Mouse (Mus musculus) MEL (cell line): ENCODE measurements around the gene Frrs1l. TPM values are rescaled to one million over a fixed set of nuclear protein-coding genes. Genes with fewer than 3 reads are reported as not detected.

Source experiments
- DNase-seq: peaks from one replicate; pipeline ENCODE4 v3.0.0; 2011; ENCODE audit warnings: low read depth, low spot score
- H3K27ac ChIP-seq: 2 replicates; pipeline ENCODE4 v1.5.1; 2012; ENCODE audit warnings: low read depth, mild to moderate bottlenecking, control low read depth, low read length, moderate library complexity; ENCODE audit not compliant: control insufficient read depth
- H3K27me3 ChIP-seq, 2 experiments: fragments of 150-350 bp in 1 of 2; sonication (generic) in 1 of 2; 2 replicates each; pipeline ENCODE4 v1.6.1; 2012; ENCODE audit warnings: low read length in 2 of 2, mild to moderate bottlenecking in 2 of 2, improper control_type of control experiment in 1 of 2, moderate library complexity in 1 of 2; ENCODE audit not compliant: insufficient read depth in 2 of 2, control insufficient read depth in 1 of 2
- H3K36me3 ChIP-seq, 2 experiments: 2 replicates each; pipeline ENCODE4 v1.6.1; 2012 to 2014; ENCODE audit warnings: low read length in 2 of 2, improper control_type of control experiment in 1 of 2, inconsistent platforms in 1 of 2, mild to moderate bottlenecking in 1 of 2; ENCODE audit not compliant: insufficient read depth in 2 of 2, control insufficient read depth in 1 of 2
- H3K4me1 ChIP-seq, 2 experiments: fragments of 150-350 bp in 1 of 2; sonication (generic) in 1 of 2; 2 replicates each; pipeline ENCODE4 v1.6.1; 2012; ENCODE audit warnings: low read length in 2 of 2, improper control_type of control experiment in 1 of 2, mild to moderate bottlenecking in 1 of 2; ENCODE audit not compliant: insufficient read depth in 2 of 2, control insufficient read depth in 1 of 2
- H3K4me3 ChIP-seq, 2 experiments: fragments of 150-350 bp in 1 of 2; sonication (generic) in 1 of 2; 2 replicates each; pipeline ENCODE4 v1.5.1; 2012; ENCODE audit warnings: low read depth in 2 of 2, low read length in 2 of 2, mild to moderate bottlenecking in 2 of 2, moderate library complexity in 2 of 2, control low read depth in 1 of 2, improper control_type of control experiment in 1 of 2; ENCODE audit not compliant: control insufficient read depth in 1 of 2, insufficient read depth in 1 of 2
- H3K79me2 ChIP-seq: 2 replicates; pipeline ENCODE4 v1.6.1; 2012; ENCODE audit warnings: mild to moderate bottlenecking, low read length, moderate library complexity; ENCODE audit not compliant: control insufficient read depth, poor library complexity, insufficient read depth
- H3K9ac ChIP-seq: 2 replicates; pipeline ENCODE4 v1.6.1; 2012; ENCODE audit warnings: low read depth, mild to moderate bottlenecking, control low read depth, low read length, moderate library complexity; ENCODE audit not compliant: control insufficient read depth, poor library complexity, severe bottlenecking
- H3K9me3 ChIP-seq: fragments of 150-350 bp; sonication (generic); replicated peaks from 2 replicates; pipeline ENCODE4 v1.6.1; 2012; ENCODE audit warnings: mild to moderate bottlenecking, low read length, improper control_type of control experiment, moderate library complexity; ENCODE audit not compliant: insufficient read depth
- BHLHE40 ChIP-seq: IDR thresholded peaks from 2 replicates; pipeline ENCODE4 v1.6.1; 2012; ENCODE audit warnings: low read depth, mild to moderate bottlenecking, inconsistent platforms, low read length, improper control_type of control experiment, borderline replicate concordance
- EP300 ChIP-seq, 2 experiments: IDR thresholded peaks; 2 replicates each; pipeline ENCODE4 v1.6.1; 2011; ENCODE audit warnings: improper control_type of control experiment in 2 of 2, low read length in 2 of 2, low read depth in 1 of 2, mild to moderate bottlenecking in 1 of 2
- GATA1 ChIP-seq: IDR thresholded peaks from 2 replicates; pipeline ENCODE4 v1.6.1; 2011; ENCODE audit warnings: low read depth, low read length, improper control_type of control experiment
- HCFC1 ChIP-seq: IDR thresholded peaks from 2 replicates; pipeline ENCODE4 v1.6.1; 2012; ENCODE audit warnings: low read depth, mild to moderate bottlenecking, inconsistent platforms, low read length, improper control_type of control experiment, moderate library complexity
- KAT2A ChIP-seq: conservative IDR thresholded peaks from 2 replicates; pipeline ENCODE4 v1.6.1; 2012; ENCODE audit warnings: low read depth, low read length, improper control_type of control experiment, inconsistent platforms
- MAX ChIP-seq: IDR thresholded peaks from 2 replicates; pipeline ENCODE4 v1.6.1; 2011; ENCODE audit warnings: low read length, improper control_type of control experiment
- MAZ ChIP-seq: IDR thresholded peaks from 2 replicates; pipeline ENCODE4 v1.6.1; 2012; ENCODE audit warnings: low read depth, mild to moderate bottlenecking, inconsistent platforms, low read length, improper control_type of control experiment
- MXI1 ChIP-seq: IDR thresholded peaks from 2 replicates; pipeline ENCODE4 v1.6.1; 2011; ENCODE audit warnings: mild to moderate bottlenecking, low read depth, low read length, improper control_type of control experiment
- NELFE ChIP-seq: IDR thresholded peaks from 2 replicates; pipeline ENCODE4 v1.6.1; 2011; ENCODE audit warnings: low read depth, low read length, improper control_type of control experiment
- NRF1 ChIP-seq: IDR thresholded peaks from 2 replicates; pipeline ENCODE4 v1.6.1; 2014; ENCODE audit warnings: low read depth, mild to moderate bottlenecking, inconsistent platforms, low read length, improper control_type of control experiment, moderate library complexity; ENCODE audit not compliant: poor library complexity, insufficient read depth, severe bottlenecking
- POLR2AphosphoS2 ChIP-seq: IDR thresholded peaks from 2 replicates; pipeline ENCODE4 v1.6.1; 2011; ENCODE audit warnings: low read length, improper control_type of control experiment
- POLR2AphosphoS5 ChIP-seq: IDR thresholded peaks from 2 replicates; pipeline ENCODE4 v1.6.1; 2012; ENCODE audit warnings: low read depth, borderline replicate concordance, mild to moderate bottlenecking, inconsistent platforms, low read length, moderate library complexity, mixed read lengths
- RCOR1 ChIP-seq: IDR thresholded peaks from 2 replicates; pipeline ENCODE4 v1.6.1; 2012; ENCODE audit warnings: low read depth, mild to moderate bottlenecking, inconsistent platforms, low read length, improper control_type of control experiment
- SMC3 ChIP-seq: IDR thresholded peaks from 2 replicates; pipeline ENCODE4 v1.6.1; 2011; ENCODE audit warnings: low read depth, low read length, improper control_type of control experiment
- UBTF ChIP-seq: IDR thresholded peaks from 2 replicates; pipeline ENCODE4 v1.6.1; 2012; ENCODE audit warnings: low read depth, mild to moderate bottlenecking, inconsistent platforms, low read length, improper control_type of control experiment, moderate library complexity, borderline replicate concordance; ENCODE audit not compliant: insufficient read depth
- USF2 ChIP-seq, 2 experiments: IDR thresholded peaks; 2 replicates each; pipeline ENCODE4 v1.6.1; 2011 to 2012; ENCODE audit warnings: improper control_type of control experiment in 2 of 2, low read length in 2 of 2, borderline replicate concordance in 1 of 2, inconsistent platforms in 1 of 2, low read depth in 1 of 2, mild to moderate bottlenecking in 1 of 2; ENCODE audit not compliant: insufficient read depth in 1 of 2
- polyA plus RNA-seq, 2 experiments: library from polyadenylated mRNA; stranded (reverse) in 1 of 2; unstranded in 1 of 2; fragments of >175 nt in 1 of 2; fragments of >200 nt in 1 of 2; gene quantifications; 2 replicates each; pipeline versions ENCODE4 v1.2.1 to v1.2.4; 2012; ENCODE audit warnings: low replicate concordance in 2 of 2, low read depth in 1 of 2; ENCODE audit not compliant: insufficient read length in 2 of 2, insufficient read depth in 1 of 2, missing spikeins in 1 of 2
- total RNA-seq: library from RNA; depleted of rRNA; stranded (reverse); fragments of 300-350 nt; gene quantifications from 2 replicates; pipeline ENCODE4 v1.2.3, GENCODE M21; 2012

Frrs1l gene
- total and polyA plus RNA-seq, 3 experiments: not detected

GRCm38 (mm10) chr4:57015032-57015431 lies 24.8 kb upstream of the Frrs1l start:
- Histone ChIP-seq H3K4me3 (no peak overlapping the region), H3K79me2 (no peaks in the 10 kb centered on the region), H3K9me3 (no peaks in the 10 kb centered on the region), H3K4me1 (no peaks in the 10 kb centered on the region), H3K9ac (no peak overlapping the region), H3K36me3 (no peaks in the 10 kb centered on the region), H3K27ac (no peak overlapping the region), H3K27me3 (peaks cover 2 to 4% of the 10 kb centered on the region in 2 experiments; a peak in 2 of 4 replicates)
- DNase-seq: no peak
- TF ChIP-seq POLR2AphosphoS2 (no peak), HCFC1 (no peak), MAX (no peak), RCOR1 (no peak), USF2 (IDR thresholded peaks at IDR 0.05; ENCODE audit: borderline replicate concordance in 1 of 2, insufficient read depth in 1 of 2, low read depth in 1 of 2, low read length in 2 of 2) (no peak), NRF1 (no peak), SMC3 (no peak), MXI1 (no peak), MAZ (no peak), NELFE (no peak), KAT2A (no peak), POLR2AphosphoS5 (no peak), EP300 (IDR thresholded peaks at IDR 0.05; ENCODE audit: low read depth in 1 of 2, low read length in 2 of 2) (no peak), UBTF (no peak)

- Histone ChIP-seq H3K9me3 (no peaks in the 10 kb centered on the region), H3K4me1 (no peaks in the 10 kb centered on the region), H3K27me3 (peaks cover 2 to 3% of the 10 kb centered on the region in 2 experiments; a peak in 2 of 4 replicates), H3K36me3 (no peaks in the 10 kb centered on the region), H3K4me3 (no peak overlapping the region), H3K27ac (no peak overlapping the region), H3K79me2 (no peaks in the 10 kb centered on the region), H3K9ac (no peak overlapping the region)
- no peak for TF ChIP-seq HCFC1
- no peak for TF ChIP-seq POLR2AphosphoS5
- no peak for TF ChIP-seq BHLHE40
- no peak for TF ChIP-seq NRF1
- 0 out of 2 replicates have a peak, but pooled peaks have one; percentile 7 for TF ChIP-seq GATA1
- TF ChIP-seq EP300 (IDR thresholded peaks at IDR 0.05; ENCODE audit: low read depth in 1 of 2, low read length in 2 of 2): peak in 1 of 2 experiments; percentile 28; a peak in 2 of 4 replicates
- DNase-seq: peak; percentile 32
Measured at GRCm38 (mm10) chr4:57011454-57012046, 21.4 kb upstream of the Frrs1l start.
